Mouse (Mus musculus): Measurements from ENCODE around the gene Ep300. TPM values are rescaled to one million over a fixed set of nuclear protein-coding genes. Genes with fewer than 3 reads are reported as not detected.
"Not testable (repeated sequence)": the region's sequence is repeated elsewhere in the genome, so short reads cannot be mapped to it uniquely, and the experiment has no call there.

Gene Ep300
- polyA plus RNA-seq, 1 experiment from 2014 or later: 34.8 TPM

- ATAC-seq (ENCODE audit: low FRiP score, low TSS enrichment): peak; percentile 87
- no peaks in the 10 kb centered on the region for H3K9me3 ChIP-seq (ENCODE audit: control insufficient read depth, low read length)
- peak overlapping the region; percentile 59 for H3K4me3 ChIP-seq (ENCODE audit: low read length)
- H3K4me1 ChIP-seq (ENCODE audit: control insufficient read depth, insufficient read depth, low read length): 0 out of 2 replicates have a peak, but pooled peaks cover 5% of the 10 kb centered on the region
- H3K27me3 ChIP-seq (ENCODE audit: control insufficient read depth, insufficient read depth, low read length): peaks cover 33% of the 10 kb centered on the region
- WGBS: under 1% methylated on average over 103 of the region's 107 CpGs
- H3K4me2 ChIP-seq (replicated peaks; ENCODE audit: low read depth, low read length): peak overlapping the region; percentile 98
- no peaks in the 10 kb centered on the region; the same call in 1 of the 2 replicates for H3K36me3 ChIP-seq (ENCODE audit: control insufficient read depth, insufficient read depth, low read length)
- H3K9ac ChIP-seq (ENCODE audit: low read depth, low read length): peak overlapping the region; percentile 78
- H3K27ac ChIP-seq (ENCODE audit: low read depth, low read length): no peak overlapping the region
Measured at GRCm38 (mm10) chr15:81693967-81694881, 109.1 kb downstream of the Ep300 start.

- Histone ChIP-seq H3K9ac (ENCODE audit: low read depth, low read length) (peak overlapping the region; percentile 78), H3K27me3 (ENCODE audit: control insufficient read depth, insufficient read depth, low read length) (peaks cover 33% of the 10 kb centered on the region), H3K4me3 (ENCODE audit: low read length) (peak overlapping the region; percentile 59), H3K4me2 (replicated peaks; ENCODE audit: low read depth, low read length) (peak overlapping the region; percentile 98), H3K4me1 (ENCODE audit: control insufficient read depth, insufficient read depth, low read length) (0 out of 2 replicates have a peak, but pooled peaks cover 5% of the 10 kb centered on the region), H3K27ac (ENCODE audit: low read depth, low read length) (no peak overlapping the region), H3K36me3 (ENCODE audit: control insufficient read depth, insufficient read depth, low read length) (no peaks in the 10 kb centered on the region), H3K9me3 (ENCODE audit: control insufficient read depth, low read length) (no peaks in the 10 kb centered on the region)
- ATAC-seq (ENCODE audit: low FRiP score, low TSS enrichment): no peak
- 23% methylated on average over 19 of the region's 19 CpGs for WGBS
Measured at GRCm38 (mm10) chr15:81694891-81695290, 109.7 kb downstream of the Ep300 start.

- Histone ChIP-seq H3K4me2 (replicated peaks; ENCODE audit: low read depth, low read length) (no peak within 1 kb of the TSS), H3K4me1 (ENCODE audit: control insufficient read depth, insufficient read depth, low read length) (0 out of 2 replicates have a peak, but pooled peaks cover 5% of the 10 kb centered on the region), H3K27ac (ENCODE audit: low read depth, low read length) (no peak within 1 kb of the TSS), H3K36me3 (ENCODE audit: control insufficient read depth, insufficient read depth, low read length) (no peaks in the 10 kb centered on the region), H3K4me3 (ENCODE audit: low read length) (no peak within 1 kb of the TSS), H3K27me3 (ENCODE audit: control insufficient read depth, insufficient read depth, low read length) (peaks cover 32% of the 10 kb centered on the region), H3K9ac (ENCODE audit: low read depth, low read length) (no peak within 1 kb of the TSS), H3K9me3 (ENCODE audit: control insufficient read depth, low read length) (no peaks in the 10 kb centered on the region)
- 74% methylated on average over 7 of the region's 7 CpGs for WGBS
- ATAC-seq (ENCODE audit: low FRiP score, low TSS enrichment): no peak
Measured at GRCm38 (mm10) chr15:81697175-81697574, 112.0 kb downstream of the Ep300 start, which contains the start of gene Chadl. TSS of gene Chadl (minus strand) at chr15:81697287.

- ATAC-seq (ENCODE audit: low FRiP score, low TSS enrichment): no peak
- Histone ChIP-seq H3K4me2 (replicated peaks; ENCODE audit: low read depth, low read length) (no peak overlapping the region), H3K27ac (ENCODE audit: low read depth, low read length) (no peak overlapping the region)
Measured at GRCm38 (mm10) chr15:81697847-81698246, 112.7 kb downstream of the Ep300 start.

GRCm38 (mm10) chr15:81698532-81698931 lies 113.4 kb downstream of the Ep300 start:
- Histone ChIP-seq H3K27me3 (ENCODE audit: control insufficient read depth, insufficient read depth, low read length) (peaks cover 19% of the 10 kb centered on the region), H3K4me2 (replicated peaks; ENCODE audit: low read depth, low read length) (no peak overlapping the region), H3K27ac (ENCODE audit: low read depth, low read length) (no peak overlapping the region), H3K4me3 (ENCODE audit: low read length) (no peak overlapping the region), H3K9me3 (ENCODE audit: control insufficient read depth, low read length) (no peaks in the 10 kb centered on the region), H3K4me1 (ENCODE audit: control insufficient read depth, insufficient read depth, low read length) (0 out of 2 replicates have a peak, but pooled peaks cover 5% of the 10 kb centered on the region), H3K36me3 (ENCODE audit: control insufficient read depth, insufficient read depth, low read length) (peaks cover 9% of the 10 kb centered on the region), H3K9ac (ENCODE audit: low read depth, low read length) (no peak overlapping the region)
- WGBS: 77% methylated on average over 2 of the region's 2 CpGs
- ATAC-seq (ENCODE audit: low FRiP score, low TSS enrichment): no peak

More at GRCm38 (mm10) chr15:81697847-81698246, 112.7 kb downstream of the Ep300 start:
- H3K4me3 ChIP-seq (ENCODE audit: low read length): no peak overlapping the region
- H3K9ac ChIP-seq (ENCODE audit: low read depth, low read length): no peak overlapping the region
- peaks cover 2% of the 10 kb centered on the region; the same call in 1 of the 2 replicates for H3K36me3 ChIP-seq (ENCODE audit: control insufficient read depth, insufficient read depth, low read length)
- peaks cover 26% of the 10 kb centered on the region for H3K27me3 ChIP-seq (ENCODE audit: control insufficient read depth, insufficient read depth, low read length)
- 0 out of 2 replicates have a peak, but pooled peaks cover 5% of the 10 kb centered on the region for H3K4me1 ChIP-seq (ENCODE audit: control insufficient read depth, insufficient read depth, low read length)
- WGBS: 51% methylated on average over 3 of the region's 3 CpGs
- no peaks in the 10 kb centered on the region for H3K9me3 ChIP-seq (ENCODE audit: control insufficient read depth, low read length)

- Histone ChIP-seq H3K36me3 (ENCODE audit: control insufficient read depth, insufficient read depth, low read length) (peaks cover 25% of the 10 kb centered on the region), H3K27me3 (ENCODE audit: control insufficient read depth, insufficient read depth, low read length) (peaks cover 4% of the 10 kb centered on the region; the same call in 1 of the 2 replicates), H3K4me3 (ENCODE audit: low read length) (no peak overlapping the region), H3K4me1 (ENCODE audit: control insufficient read depth, insufficient read depth, low read length) (no peaks in the 10 kb centered on the region), H3K4me2 (replicated peaks; ENCODE audit: low read depth, low read length) (no peak overlapping the region), H3K9ac (ENCODE audit: low read depth, low read length) (no peak overlapping the region), H3K9me3 (ENCODE audit: control insufficient read depth, low read length) (no peaks in the 10 kb centered on the region), H3K27ac (ENCODE audit: low read depth, low read length) (no peak overlapping the region)
- ATAC-seq (ENCODE audit: low FRiP score, low TSS enrichment): no peak
- WGBS: 55% methylated on average over 2 of the region's 2 CpGs
Measured at GRCm38 (mm10) chr15:81700161-81700560, 115.0 kb downstream of the Ep300 start.

- ATAC-seq (ENCODE audit: low FRiP score, low TSS enrichment): no peak
- no peaks in the 10 kb centered on the region for H3K4me1 ChIP-seq (ENCODE audit: control insufficient read depth, insufficient read depth, low read length)
- peaks cover 2% of the 10 kb centered on the region; the same call in 1 of the 2 replicates for H3K27me3 ChIP-seq (ENCODE audit: control insufficient read depth, insufficient read depth, low read length)
- no peak overlapping the region for H3K27ac ChIP-seq (ENCODE audit: low read depth, low read length)
- peaks cover 30% of the 10 kb centered on the region for H3K36me3 ChIP-seq (ENCODE audit: control insufficient read depth, insufficient read depth, low read length)
- H3K9me3 ChIP-seq (ENCODE audit: control insufficient read depth, low read length): no peaks in the 10 kb centered on the region
- 51% methylated on average over 8 of the region's 8 CpGs for WGBS
- H3K4me2 ChIP-seq (replicated peaks; ENCODE audit: low read depth, low read length): no peak overlapping the region
- H3K9ac ChIP-seq (ENCODE audit: low read depth, low read length): no peak overlapping the region
- H3K4me3 ChIP-seq (ENCODE audit: low read length): no peak overlapping the region
Measured at GRCm38 (mm10) chr15:81700601-81701000, 115.5 kb downstream of the Ep300 start.

- H3K4me2 ChIP-seq (replicated peaks; ENCODE audit: low read depth, low read length); H3K27me3 ChIP-seq (ENCODE audit: control insufficient read depth, insufficient read depth, low read length); ATAC-seq (ENCODE audit: low FRiP score, low TSS enrichment); H3K9ac ChIP-seq (ENCODE audit: low read depth, low read length); H3K4me3 ChIP-seq (ENCODE audit: low read length); H3K9me3 ChIP-seq (ENCODE audit: control insufficient read depth, low read length); H3K4me1 ChIP-seq (ENCODE audit: control insufficient read depth, insufficient read depth, low read length); H3K27ac ChIP-seq (ENCODE audit: low read depth, low read length): not testable (repeated sequence)
- H3K36me3 ChIP-seq (ENCODE audit: control insufficient read depth, insufficient read depth, low read length): peaks cover 37% of the 10 kb centered on the region
- WGBS: 77% methylated on average over 4 of the region's 4 CpGs
Measured at GRCm38 (mm10) chr15:81701350-81701749, 116.2 kb downstream of the Ep300 start.
